Mouse (Mus musculus) forebrain, embryonic 16.5 days (tissue): ENCODE data around the gene E330017A01Rik. TPM values are rescaled to one million over a fixed set of nuclear protein-coding genes. Genes with fewer than 3 reads are reported as not detected.

Experiments
- ATAC-seq: fragments of 200-750 bp; cut with Nextera tagmentation; 2 replicates; pipeline ENCODE4 v1.8.0; 2017; ENCODE audit warnings: mild to moderate bottlenecking, moderate library complexity
- H3K27ac ChIP-seq: fragments of 300-500 bp; sonication (generic); 2 replicates; pipeline ENCODE4 v1.5.1; 2014; ENCODE audit warnings: low read length, control low read depth
- H3K27me3 ChIP-seq: fragments of 300-500 bp; sonication (generic); replicated peaks from 2 replicates; pipeline ENCODE4 v1.6.1; 2014; ENCODE audit warnings: low read length; ENCODE audit not compliant: control insufficient read depth, insufficient read depth
- H3K36me3 ChIP-seq: fragments of 300-500 bp; sonication (generic); 2 replicates; pipeline ENCODE4 v1.6.1; 2014; ENCODE audit not compliant: control insufficient read depth, insufficient read depth
- H3K4me1 ChIP-seq: fragments of 300-500 bp; sonication (generic); replicated peaks from 2 replicates; pipeline ENCODE4 v1.6.1; 2014; ENCODE audit warnings: low read length; ENCODE audit not compliant: control insufficient read depth, insufficient read depth
- H3K4me2 ChIP-seq: fragments of 300-500 bp; sonication (generic); 2 replicates; pipeline ENCODE4 v1.6.1; 2014; ENCODE audit warnings: mild to moderate bottlenecking, low read length, control low read depth
- H3K4me3 ChIP-seq: fragments of 300-500 bp; sonication (generic); replicated peaks from 2 replicates; pipeline ENCODE4 v1.5.1; 2014; ENCODE audit warnings: mild to moderate bottlenecking, low read length, control low read depth
- H3K9ac ChIP-seq: fragments of 300-500 bp; sonication (generic); replicated peaks from 2 replicates; pipeline ENCODE4 v1.6.1; 2014; ENCODE audit warnings: low read depth, low read length, control low read depth
- H3K9me3 ChIP-seq: fragments of 300-500 bp; sonication (generic); 2 replicates; pipeline ENCODE4 v1.6.1; 2016; ENCODE audit warnings: low read length; ENCODE audit not compliant: control insufficient read depth
- WGBS: fragments of 180-500 bp; shearing (Covaris S2); extraction: QIAGEN DNeasy Blood & Tissue Kit; methylation state at CpG from one replicate; pipeline ENCODE4 v1.1.7; 2014; 5-methylcytosine and 5-hydroxymethylcytosine counted together
- polyA plus RNA-seq: library from polyadenylated mRNA; unstranded; fragments of >200 nt; fragmentation: Nextera tagmentation; extraction: Ambion mirVana; gene quantifications from 2 replicates; pipeline ENCODE4 v1.2.1, GENCODE M21; 2015

The E330017A01Rik gene
- polyA plus RNA-seq, 1 experiment from 2014 or later: not detected

GRCm38 (mm10) chr16:58676156-58676555 lies 37.6 kb upstream of the E330017A01Rik start:
- WGBS: 90% methylated on average over 7 of the region's 7 CpGs
- peaks cover 4% of the 10 kb centered on the region; the same call in 1 of the 2 replicates for H3K4me1 ChIP-seq
- no peaks in the 10 kb centered on the region for H3K27me3 ChIP-seq
- H3K4me3 ChIP-seq: no peak overlapping the region
- H3K4me2 ChIP-seq: no peak overlapping the region
- H3K9ac ChIP-seq: no peak overlapping the region
- H3K9me3 ChIP-seq: no peaks in the 10 kb centered on the region
- no peak for ATAC-seq
- no peak overlapping the region for H3K27ac ChIP-seq
- 0 out of 2 replicates have a peak, but pooled peaks cover 7% of the 10 kb centered on the region for H3K36me3 ChIP-seq

DNA sequence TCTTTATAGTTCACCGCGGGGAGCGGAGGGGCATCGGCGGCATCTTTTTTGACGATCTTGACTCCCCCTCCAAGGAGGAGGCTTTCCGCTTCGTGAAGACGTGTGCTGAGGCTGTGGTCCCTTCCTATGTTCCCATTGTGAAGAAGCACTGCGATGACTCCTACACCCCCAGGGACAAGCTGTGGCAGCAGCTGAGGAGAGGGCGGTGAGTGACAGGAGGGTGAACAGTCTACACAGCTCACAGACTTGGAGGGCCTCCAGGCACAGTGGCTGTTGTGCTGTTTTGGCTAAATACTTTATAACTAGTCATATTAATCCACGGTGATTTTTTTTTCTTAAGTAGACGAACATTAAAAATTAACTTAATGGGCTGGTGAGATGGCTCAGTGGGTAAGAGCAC lies 36.7 kb upstream of the E330017A01Rik start:
- Histone ChIP-seq H3K27me3 (no peaks in the 10 kb centered on the region), H3K36me3 (0 out of 2 replicates have a peak, but pooled peaks cover 7% of the 10 kb centered on the region), H3K4me2 (no peak overlapping the region), H3K9me3 (no peaks in the 10 kb centered on the region), H3K4me3 (no peak overlapping the region), H3K9ac (no peak overlapping the region), H3K4me1 (peaks cover 8% of the 10 kb centered on the region), H3K27ac (no peak overlapping the region)
- ATAC-seq: no peak
- 95% methylated on average over 13 of the region's 13 CpGs for WGBS

- Histone ChIP-seq H3K9me3 (no peaks in the 10 kb centered on the region), H3K4me3 (no peak overlapping the region), H3K4me2 (no peak overlapping the region), H3K27me3 (no peaks in the 10 kb centered on the region), H3K4me1 (peaks cover 11% of the 10 kb centered on the region), H3K36me3 (0 out of 2 replicates have a peak, but pooled peaks cover 7% of the 10 kb centered on the region), H3K27ac (no peak overlapping the region), H3K9ac (no peak overlapping the region)
- ATAC-seq: no peak
- 93% methylated on average over 15 of the region's 15 CpGs for WGBS
Observed at GRCm38 (mm10) chr16:58673811-58674410, 35.4 kb upstream of the E330017A01Rik start.

DNA sequence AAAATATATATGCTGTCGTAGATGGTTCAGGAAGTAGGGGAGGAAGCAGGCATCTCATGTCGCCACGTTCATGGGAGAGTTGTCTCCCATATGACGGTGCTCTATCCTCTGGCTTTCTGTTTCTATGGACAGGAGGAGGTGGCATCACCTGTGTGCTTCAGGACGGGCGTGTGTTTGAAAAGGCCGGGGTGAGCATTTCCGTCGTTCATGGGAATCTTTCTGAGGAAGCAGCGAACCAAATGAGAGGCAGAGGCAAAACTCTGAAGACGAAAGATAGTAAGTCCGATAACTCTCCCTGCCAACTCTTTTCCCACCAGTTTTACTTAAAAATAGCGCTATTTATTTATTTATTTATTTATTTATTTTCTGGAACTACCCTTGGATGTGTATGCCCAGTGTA lies 33.9 kb upstream of the E330017A01Rik start:
- H3K27me3 ChIP-seq: no peaks in the 10 kb centered on the region
- H3K9ac ChIP-seq: no peak overlapping the region
- peaks cover 11% of the 10 kb centered on the region for H3K4me1 ChIP-seq
- no peak overlapping the region for H3K27ac ChIP-seq
- H3K36me3 ChIP-seq: 0 out of 2 replicates have a peak, but pooled peaks cover 5% of the 10 kb centered on the region
- H3K4me3 ChIP-seq: no peak overlapping the region
- no peaks in the 10 kb centered on the region for H3K9me3 ChIP-seq
- H3K4me2 ChIP-seq: no peak overlapping the region
- WGBS: 96% methylated on average over 13 of the region's 13 CpGs
- no peak for ATAC-seq

DNA sequence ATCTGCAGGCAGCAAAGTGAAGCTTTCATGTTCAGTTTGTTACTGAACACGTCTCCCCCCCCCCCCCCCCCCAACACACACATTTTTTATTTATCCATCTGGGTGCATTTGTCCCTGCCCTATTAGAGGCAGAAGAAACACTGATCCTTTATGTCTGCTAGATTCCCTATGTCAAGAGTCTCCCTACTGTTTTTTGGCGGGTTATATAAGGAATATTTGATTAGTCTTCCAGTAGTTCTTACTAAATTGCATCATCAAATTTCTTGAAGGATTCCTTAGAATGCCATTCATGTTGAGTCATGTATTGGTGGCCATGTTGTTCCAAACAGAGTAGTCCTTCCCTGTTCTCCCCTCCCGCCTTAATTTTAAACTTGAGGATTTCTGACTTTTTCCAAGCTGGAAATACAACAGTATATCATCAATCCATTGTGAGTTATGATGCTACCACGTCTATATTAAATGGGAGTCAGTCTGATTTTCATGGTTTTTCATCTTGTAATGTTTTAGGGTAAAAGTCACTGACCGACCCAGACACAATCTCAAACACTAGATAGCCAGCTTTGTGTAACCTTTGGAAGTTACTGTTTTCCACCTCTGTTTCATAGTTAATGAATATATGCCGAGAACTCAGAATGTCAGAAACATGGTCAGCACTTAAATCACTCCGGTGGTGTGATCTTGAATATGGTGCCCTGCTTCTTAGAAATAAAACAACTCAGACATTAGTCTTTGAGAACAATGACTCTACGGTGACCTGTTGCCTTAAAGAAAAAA lies 32.9 kb upstream of the E330017A01Rik start:
- 0 out of 2 replicates have a peak, but pooled peaks cover 5% of the 10 kb centered on the region for H3K36me3 ChIP-seq
- H3K4me3 ChIP-seq: peak overlapping the region; percentile 87
- peaks cover 11% of the 10 kb centered on the region for H3K4me1 ChIP-seq
- H3K27ac ChIP-seq: no peak overlapping the region
- WGBS: 75% methylated on average over 8 of the region's 8 CpGs
- peak overlapping the region; percentile 88 for H3K4me2 ChIP-seq
- no peak for ATAC-seq
- H3K27me3 ChIP-seq: no peaks in the 10 kb centered on the region
- H3K9ac ChIP-seq: no peak overlapping the region; the same call in 1 of the 2 replicates
- no peaks in the 10 kb centered on the region for H3K9me3 ChIP-seq

GRCm38 (mm10) chr16:58670643-58671042 lies 32.1 kb upstream of the E330017A01Rik start:
- no peaks in the 10 kb centered on the region for H3K9me3 ChIP-seq
- no peaks in the 10 kb centered on the region for H3K27me3 ChIP-seq
- peak overlapping the region; percentile 91 for H3K9ac ChIP-seq
- H3K4me1 ChIP-seq: peaks cover 11% of the 10 kb centered on the region
- ATAC-seq: no peak; the same call in 1 of the 2 replicates
- peak overlapping the region; percentile 87 for H3K4me3 ChIP-seq
- H3K27ac ChIP-seq: peak overlapping the region; percentile 65; the same call in 1 of the 2 replicates
- H3K4me2 ChIP-seq: peak overlapping the region; percentile 88
- 0 out of 2 replicates have a peak, but pooled peaks cover 5% of the 10 kb centered on the region for H3K36me3 ChIP-seq
- under 1% methylated on average over 25 of the region's 25 CpGs for WGBS

DNA sequence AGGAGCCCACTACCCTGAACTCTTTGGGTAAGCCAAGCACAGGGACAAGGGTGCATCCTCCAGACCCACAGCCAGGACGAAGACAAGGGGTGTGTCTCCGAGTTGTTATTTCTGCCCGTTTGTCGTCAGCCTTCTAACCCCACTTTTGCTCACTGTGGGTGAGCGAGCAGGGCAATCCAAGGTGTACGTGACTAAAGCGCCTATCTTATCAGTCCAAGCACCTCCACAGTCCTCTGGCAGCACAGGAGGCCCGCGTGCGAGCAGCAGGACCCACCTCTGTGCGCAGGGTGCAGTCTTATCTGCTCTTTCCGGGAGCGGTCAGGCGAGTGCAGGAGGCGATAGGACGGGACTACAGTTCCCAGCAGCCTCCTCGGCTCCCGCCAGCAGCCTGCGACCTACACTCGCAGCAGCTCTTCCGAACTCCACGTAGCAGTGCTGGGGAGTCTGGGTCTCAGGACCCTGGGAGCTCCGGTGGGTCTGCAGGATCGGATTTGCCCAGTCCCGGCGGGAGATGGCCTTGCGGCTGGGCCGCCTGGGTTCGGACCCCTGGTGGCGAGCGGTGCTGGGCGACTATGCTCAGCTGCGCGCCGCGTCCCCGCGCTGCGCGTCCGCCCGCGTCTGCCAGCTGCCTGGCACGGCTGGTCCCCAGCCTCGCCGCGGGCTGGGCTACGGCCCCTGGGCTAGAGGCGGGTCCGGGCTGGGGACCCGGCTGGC lies 31.5 kb upstream of the E330017A01Rik start, which contains the start of gene Cpox:
TSS of gene Cpox (plus strand) at position 376 of the 714 bp plus-strand sequence.
- Histone ChIP-seq H3K36me3 (0 out of 2 replicates have a peak, but pooled peaks cover 5% of the 10 kb centered on the region), H3K27ac (peak within 1 kb of the TSS; percentile 65), H3K4me1 (peaks cover 11% of the 10 kb centered on the region), H3K27me3 (no peaks in the 10 kb centered on the region), H3K4me2 (peak within 1 kb of the TSS; percentile 88), H3K4me3 (peak within 1 kb of the TSS; percentile 87), H3K9ac (peak within 1 kb of the TSS; percentile 91), H3K9me3 (no peaks in the 10 kb centered on the region)
- under 1% methylated on average over 51 of the region's 51 CpGs for WGBS
- peak; percentile 99 for ATAC-seq

GRCm38 (mm10) chr16:58669264-58669663 lies 30.7 kb upstream of the E330017A01Rik start:
- no peak for ATAC-seq
- H3K36me3 ChIP-seq: 0 out of 2 replicates have a peak, but pooled peaks cover under 1% of the 10 kb centered on the region
- peak overlapping the region; percentile 75 for H3K4me2 ChIP-seq
- 0 out of 2 replicates have a peak overlapping the region, but pooled peaks have one; percentile 91 for H3K9ac ChIP-seq
- H3K27ac ChIP-seq: no peak overlapping the region
- H3K9me3 ChIP-seq: no peaks in the 10 kb centered on the region
- WGBS: 50% methylated on average over 5 of the region's 5 CpGs
- H3K4me1 ChIP-seq: peaks cover 11% of the 10 kb centered on the region
- no peak overlapping the region for H3K4me3 ChIP-seq
- H3K27me3 ChIP-seq: no peaks in the 10 kb centered on the region

DNA sequence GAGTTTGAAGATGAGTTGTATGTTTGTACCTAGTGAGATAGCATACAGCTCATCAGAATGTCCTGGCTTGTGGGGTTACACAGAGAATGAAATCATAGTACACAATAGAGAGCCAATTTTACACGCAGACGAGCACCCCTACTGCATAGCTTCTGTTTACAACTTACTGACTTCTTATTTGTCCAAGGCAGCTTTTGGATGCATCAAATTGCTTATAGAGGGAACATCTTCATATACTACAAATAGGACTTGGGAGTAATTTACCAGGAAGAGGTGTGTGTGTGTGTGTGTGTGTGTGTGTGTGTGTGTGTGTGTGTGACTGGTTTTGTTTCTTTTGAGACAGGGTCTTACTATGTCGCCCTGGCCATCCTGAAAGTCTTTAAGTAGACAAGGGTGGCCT lies 30.0 kb upstream of the E330017A01Rik start:
- Histone ChIP-seq H3K4me2 (no peak overlapping the region), H3K4me3 (no peak overlapping the region), H3K27ac (no peak overlapping the region), H3K4me1 (peaks cover 11% of the 10 kb centered on the region), H3K27me3 (no peaks in the 10 kb centered on the region), H3K9ac (no peak overlapping the region), H3K36me3 (no peaks in the 10 kb centered on the region), H3K9me3 (no peaks in the 10 kb centered on the region)
- no peak for ATAC-seq
- 86% methylated on average over 3 of the region's 3 CpGs for WGBS
